Mouse (Mus musculus): ENCODE measurements around the gene Kif7. TPM values are rescaled to one million over a fixed set of nuclear protein-coding genes. Genes with fewer than 3 reads are reported as not detected.

The Kif7 gene
- polyA plus RNA-seq (2017; shearing (Covaris generic)) = 0.45 TPM

DNA sequence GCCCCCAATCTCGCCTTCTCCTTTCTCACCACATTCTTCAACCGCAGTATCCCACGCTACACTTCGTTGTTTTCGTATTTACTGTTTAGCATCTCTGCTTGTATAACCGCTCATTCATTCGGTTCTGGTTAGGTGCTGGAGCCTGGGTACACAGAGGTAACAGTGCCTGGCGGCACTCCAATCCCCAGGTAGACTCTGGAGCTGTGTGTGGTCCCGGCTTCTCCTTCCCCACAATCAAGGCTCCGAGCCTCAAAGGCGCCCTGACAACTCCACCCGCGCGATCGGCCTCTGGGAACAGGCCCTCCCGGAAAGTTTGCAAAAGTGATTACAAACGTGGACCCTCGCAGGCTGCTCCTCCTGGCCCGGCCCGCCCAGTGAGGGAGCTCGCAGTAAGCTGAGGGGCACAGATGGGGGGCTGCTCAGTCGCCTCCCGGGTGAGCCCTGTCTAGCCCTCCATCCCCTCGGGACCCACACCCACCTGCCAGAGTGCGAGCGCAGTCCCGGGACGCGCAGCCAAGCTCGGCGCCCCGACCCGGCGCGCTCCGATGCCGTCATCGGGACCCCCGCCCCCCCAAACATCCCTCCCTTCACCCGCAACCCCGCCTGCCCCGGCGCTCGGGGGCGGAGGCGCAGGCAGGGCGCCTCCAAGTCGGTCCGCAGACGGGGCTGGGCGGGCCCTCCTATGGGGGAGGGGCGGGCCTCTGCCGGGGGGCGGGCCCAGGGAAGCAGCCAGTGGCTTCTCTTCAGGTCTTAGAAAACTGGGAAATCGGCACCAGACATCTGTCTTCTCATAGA lies at the start of gene Kif7:
Gene Kif7, minus strand, starts transcription at position 534 of the 795 bp plus-strand sequence.

DNA sequence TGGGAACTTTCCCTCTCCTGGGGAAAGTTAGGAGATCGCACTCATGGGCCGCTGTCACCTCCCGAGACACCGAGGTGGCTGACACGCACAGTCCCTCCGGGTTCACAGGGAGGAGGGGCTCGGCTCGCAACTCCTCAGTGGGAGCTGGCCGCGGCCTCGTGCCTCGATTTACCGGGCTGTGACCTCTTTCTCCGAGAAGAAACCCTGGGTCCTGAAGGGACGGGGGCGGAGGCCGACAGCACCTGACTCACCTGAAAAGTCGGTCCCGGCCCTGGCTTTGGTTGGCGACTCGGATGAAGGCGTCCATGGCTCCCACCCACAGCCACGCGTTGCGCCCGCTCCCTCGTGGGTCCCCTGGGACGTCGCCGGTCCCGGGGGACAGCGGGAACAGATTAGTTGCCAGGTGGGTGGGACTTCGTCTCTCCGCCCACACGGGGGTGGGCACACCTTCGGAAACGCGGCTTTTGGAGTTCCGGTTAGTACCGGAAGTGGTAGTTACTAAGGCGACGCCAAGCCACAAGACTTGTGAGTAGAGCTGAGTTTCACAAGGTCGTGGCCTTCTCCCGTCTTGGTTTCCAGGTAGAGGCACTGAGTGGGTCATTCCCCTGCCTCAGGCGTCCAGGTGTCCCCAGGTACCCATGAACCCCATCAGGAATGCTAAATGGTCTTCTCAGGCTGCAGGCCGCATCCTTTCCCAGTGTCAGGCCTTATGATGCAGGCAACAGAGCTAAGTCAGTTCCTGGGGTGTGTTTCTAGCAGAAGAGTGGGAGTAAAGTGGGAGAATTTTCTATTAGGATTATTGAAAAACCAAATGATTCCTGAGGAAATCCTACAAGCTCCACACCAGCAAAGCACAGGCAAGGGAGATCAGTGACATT lies 27.4 kb upstream of the Kif7 start, which contains the start of the genes Pex11a and Wdr93:
Gene Pex11a, minus strand, starts transcription at position 473 of the 878 bp plus-strand sequence.
Gene Wdr93, plus strand, starts transcription at position 505 of the 878 bp plus-strand sequence.

DNA sequence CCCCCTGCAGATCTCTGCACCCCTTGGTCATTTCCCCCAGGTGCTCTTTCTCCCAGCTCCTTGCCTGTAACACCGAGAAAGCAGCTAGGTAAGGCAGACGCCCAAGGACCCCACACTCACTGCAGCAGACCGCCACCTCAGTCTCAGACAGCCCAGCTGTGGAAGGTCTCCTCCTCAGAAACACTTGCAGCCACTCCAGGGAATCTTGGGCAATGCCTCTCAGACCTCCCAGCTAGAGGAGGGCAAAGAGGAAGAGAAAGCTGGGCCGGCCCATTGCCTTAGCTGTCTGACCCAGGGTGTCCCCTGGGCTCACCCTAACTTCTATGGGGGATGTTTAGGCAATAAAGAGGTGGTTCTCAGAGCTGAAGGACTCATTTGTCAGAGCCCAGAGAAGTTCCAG lies 17.1 kb upstream of the Kif7 start, which contains the start of gene Plin1:
Gene Plin1, minus strand, starts transcription at position 282 of the 400 bp plus-strand sequence.

DNA sequence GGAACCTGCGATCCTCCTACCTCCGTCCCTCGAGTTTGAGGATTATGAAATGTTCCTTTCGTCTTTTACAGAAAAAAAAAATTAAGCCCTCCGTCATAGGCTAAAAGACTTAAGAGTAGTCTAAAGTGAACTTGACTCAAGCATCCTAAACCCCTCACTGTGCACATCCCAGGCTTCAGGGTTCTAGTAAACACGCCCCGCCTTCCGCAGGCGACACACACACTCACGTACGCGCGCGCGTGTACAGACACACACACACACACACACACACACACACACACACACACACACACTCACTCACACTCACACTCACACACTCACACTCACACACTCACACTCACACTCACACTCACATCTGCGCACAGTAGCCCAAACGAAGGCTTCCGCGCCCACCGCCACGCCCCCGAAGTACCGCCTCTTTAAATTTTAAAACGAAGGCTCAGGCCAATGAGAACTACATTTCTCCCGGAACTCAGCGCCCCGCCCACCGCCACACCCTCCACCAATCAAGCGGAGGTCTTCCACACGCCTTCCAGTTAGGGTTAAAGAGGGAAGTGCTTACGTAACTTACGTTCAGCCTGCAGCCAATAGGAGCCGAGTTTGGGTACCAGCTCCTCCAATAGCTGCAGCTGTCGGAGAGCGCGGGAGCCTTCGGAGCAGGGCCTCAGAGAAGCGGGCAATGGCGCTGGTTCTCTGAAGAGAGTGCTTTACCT lies 55.8 kb downstream of the Kif7 start, which contains the start of gene Ticrr:
Gene Ticrr, plus strand, starts transcription at position 619 of the 713 bp plus-strand sequence.

Other genes starting within 250 kb of the Kif7 start
- 96.1 TPM for gene Polg, start 249.4 kb downstream of the Kif7 start, polyA plus RNA-seq (2017; shearing (Covaris generic))
- gene Rhcg, start 98.1 kb downstream of the Kif7 start, polyA plus RNA-seq (2017; shearing (Covaris generic)) = not detected
- gene Ticrr, start 55.5 kb downstream of the Kif7 start, polyA plus RNA-seq (2017; shearing (Covaris generic)) = 0.57 TPM
- gene Plin1, start 17.2 kb upstream of the Kif7 start, polyA plus RNA-seq (2017; shearing (Covaris generic)) = 0.13 TPM
- 2.4 TPM for gene Pex11a, start 27.4 kb upstream of the Kif7 start, polyA plus RNA-seq (2017; shearing (Covaris generic))
- gene Wdr93, start 27.4 kb upstream of the Kif7 start, polyA plus RNA-seq (2017; shearing (Covaris generic)) = not detected
- 0.69 TPM for gene Mesp1, start 78.1 kb upstream of the Kif7 start, polyA plus RNA-seq (2017; shearing (Covaris generic))
- 0.51 TPM for gene Mesp2, start 95.0 kb upstream of the Kif7 start, polyA plus RNA-seq (2017; shearing (Covaris generic))
- 1.8 TPM for gene Anpep, start 145.3 kb upstream of the Kif7 start, polyA plus RNA-seq (2017; shearing (Covaris generic))
- 13.7 TPM for gene Ap3s2, start 204.9 kb upstream of the Kif7 start, polyA plus RNA-seq (2017; shearing (Covaris generic))
- gene Arpin, start 219.6 kb upstream of the Kif7 start, polyA plus RNA-seq (2017; shearing (Covaris generic)) = 0.50 TPM